Mouse (Mus musculus) heart, postnatal 0 days (tissue): ENCODE measurements at regions not wholly inside any gene's neighbourhood (a gene's known extent, or its start where the extent isn't known, plus 50 kb on each side); places are given as distances from the start of the nearest gene placed in this dataset.
"Not testable (repeated sequence)": the region's sequence is repeated elsewhere in the genome, so short reads cannot be mapped to it uniquely, and the experiment has no call there.

Source experiments
- ATAC-seq: fragments of 200-750 bp; cut with Nextera tagmentation; 2 replicates; pipeline ENCODE4 v1.8.0; 2017; ENCODE audit warnings: low read depth, moderate number of reproducible peaks, moderate library complexity; ENCODE audit not compliant: insufficient read depth
- DNase-seq: peaks from one replicate; pipeline ENCODE4 v3.0.0-alpha.2; 2016; ENCODE audit warnings: low spot score
- H3K27ac ChIP-seq: fragments of 300-500 bp; sonication (generic); 2 replicates; pipeline ENCODE4 v1.5.1; 2014; ENCODE audit warnings: low read depth, mild to moderate bottlenecking
- H3K27me3 ChIP-seq: fragments of 300-500 bp; sonication (generic); 2 replicates; pipeline ENCODE4 v1.6.1; 2014; ENCODE audit warnings: low read length, mixed read lengths; ENCODE audit not compliant: control insufficient read depth, insufficient read depth
- H3K36me3 ChIP-seq: fragments of 300-500 bp; sonication (generic); replicated peaks from 2 replicates; pipeline ENCODE4 v1.6.1; 2014; ENCODE audit warnings: low read length, mixed read lengths; ENCODE audit not compliant: control insufficient read depth, insufficient read depth
- H3K4me1 ChIP-seq: fragments of 300-500 bp; sonication (generic); 2 replicates; pipeline ENCODE4 v1.6.1; 2014; ENCODE audit warnings: antibody characterized with exemption; ENCODE audit not compliant: control insufficient read depth, insufficient read depth
- H3K4me2 ChIP-seq: fragments of 300-500 bp; sonication (generic); 2 replicates; pipeline ENCODE4 v1.6.1; 2014; ENCODE audit warnings: low read depth, mild to moderate bottlenecking, low read length, moderate library complexity
- H3K4me3 ChIP-seq: fragments of 300-500 bp; sonication (generic); 2 replicates; pipeline ENCODE4 v1.5.1; 2014; ENCODE audit warnings: low read depth, low read length
- H3K9ac ChIP-seq: fragments of 300-500 bp; sonication (generic); replicated peaks from 2 replicates; pipeline ENCODE4 v1.6.1; 2014; ENCODE audit warnings: low read depth, low read length, mixed read lengths
- H3K9me3 ChIP-seq: fragments of 300-500 bp; sonication (generic); replicated peaks from 2 replicates; pipeline ENCODE4 v1.6.1; 2016; ENCODE audit warnings: low read length; ENCODE audit not compliant: control insufficient read depth
- CTCF ChIP-seq: IDR thresholded peaks from 2 replicates; pipeline ENCODE4 v1.5.1; 2016; ENCODE audit warnings: antibody characterized with exemption, control low read depth, low read depth
- EP300 ChIP-seq: IDR thresholded peaks from 2 replicates; pipeline ENCODE4 v1.6.1; 2016; ENCODE audit warnings: antibody characterized with exemption, low read depth
- WGBS: fragments of 180-500 bp; shearing (Covaris S2); extraction: QIAGEN DNeasy Blood & Tissue Kit; methylation state at CpG from one replicate; pipeline ENCODE4 v1.1.7; 2014; 5-methylcytosine and 5-hydroxymethylcytosine counted together

DNA sequence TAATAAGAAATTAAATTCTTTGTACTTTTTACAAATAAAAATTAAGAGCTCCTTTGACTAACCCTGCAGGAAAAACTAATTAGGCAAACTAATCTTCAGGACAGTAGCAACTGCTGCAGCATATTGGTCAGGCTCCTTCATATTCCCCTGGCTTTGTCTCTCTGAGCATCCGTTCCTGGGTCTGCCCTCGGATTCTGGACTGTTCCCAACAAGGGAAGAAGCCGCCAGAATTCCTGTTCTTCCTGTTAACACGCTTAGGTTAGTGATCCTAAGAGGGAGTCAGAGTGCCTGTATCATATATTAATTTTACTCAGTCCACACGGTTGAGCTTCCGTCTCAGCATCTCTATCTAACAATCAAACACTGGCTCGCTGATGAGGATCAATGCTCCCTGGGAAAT, 120.3 kb upstream of the Prkcq start:
- no peak overlapping the region for H3K4me3 ChIP-seq
- H3K9me3 ChIP-seq, result no peaks in the 10 kb centered on the region
- H3K36me3 ChIP-seq, result no peaks in the 10 kb centered on the region
- no peak overlapping the region for H3K9ac ChIP-seq
- no peak for DNase-seq
- no peak overlapping the region for H3K27ac ChIP-seq
- no peaks in the 10 kb centered on the region for H3K4me1 ChIP-seq
- no peak overlapping the region for H3K4me2 ChIP-seq
- TF ChIP-seq CTCF, result no peak
- TF ChIP-seq EP300, result no peak
- WGBS, result 74% methylated on average over 7 of the region's 7 CpGs
- H3K27me3 ChIP-seq, result no peaks in the 10 kb centered on the region
- ATAC-seq, result no peak

DNA sequence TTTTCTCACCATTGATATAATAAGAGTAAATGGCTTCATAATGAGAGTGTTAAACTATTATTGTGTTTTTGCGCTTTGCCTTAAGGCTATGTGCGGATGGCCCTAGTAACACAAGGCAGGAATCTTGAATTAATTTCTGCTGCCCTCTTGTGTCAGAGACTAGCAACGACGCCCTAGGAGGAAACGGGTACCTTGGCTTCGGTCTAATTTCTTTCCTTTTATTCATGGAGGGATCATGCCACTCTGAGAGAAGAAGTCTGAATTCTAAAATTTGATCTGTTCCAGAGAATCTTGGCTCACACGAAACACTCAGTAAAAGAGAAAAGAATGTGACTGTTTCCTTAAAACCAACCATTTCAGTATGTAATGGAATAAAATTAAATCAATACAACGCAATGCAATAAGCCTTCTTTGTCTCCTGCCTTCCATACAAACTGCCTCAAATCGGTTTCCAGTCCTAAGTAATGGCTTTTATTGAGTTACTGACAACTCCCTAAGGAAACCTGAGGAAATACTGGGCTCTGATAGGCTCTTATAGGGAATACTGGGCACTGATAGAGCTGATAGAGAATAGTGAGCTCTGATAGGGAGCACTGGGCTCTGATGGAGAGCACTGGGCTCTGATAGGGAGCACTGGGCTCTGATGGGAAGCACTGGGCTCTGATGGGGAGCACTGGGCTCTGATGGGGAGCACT, 112.0 kb upstream of the Prkcq start:
- no peaks in the 10 kb centered on the region for H3K4me1 ChIP-seq
- H3K36me3 ChIP-seq, result no peaks in the 10 kb centered on the region
- TF ChIP-seq EP300 (no peak), CTCF (peak; percentile 68)
- no peaks in the 10 kb centered on the region for H3K9me3 ChIP-seq
- no peak overlapping the region for H3K27ac ChIP-seq
- H3K27me3 ChIP-seq, result no peaks in the 10 kb centered on the region
- no peak overlapping the region for H3K4me3 ChIP-seq
- no peak for ATAC-seq
- no peak overlapping the region for H3K9ac ChIP-seq
- WGBS, result 20% methylated on average over 9 of the region's 9 CpGs
- peak; percentile 32 for DNase-seq
- H3K4me2 ChIP-seq, result no peak overlapping the region

DNA sequence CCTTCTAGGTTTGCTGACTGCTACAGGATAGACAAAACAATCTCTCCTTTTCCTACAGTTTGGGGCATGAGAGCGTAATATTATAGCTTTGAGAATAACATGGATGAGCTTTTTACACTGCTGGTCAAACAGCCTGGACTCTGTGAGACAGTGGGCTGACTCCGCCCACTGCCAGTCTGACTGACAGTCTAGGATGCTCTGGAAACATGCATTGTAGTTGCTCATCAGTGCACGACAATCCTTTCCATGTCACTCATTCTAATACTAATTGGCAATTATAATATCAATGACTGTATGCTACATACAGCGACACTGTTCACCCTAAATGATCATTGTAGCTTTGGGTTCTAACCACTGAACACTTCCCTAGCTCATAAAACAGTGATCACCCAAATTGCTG, 104.5 kb upstream of the Prkcq start:
- Histone ChIP-seq H3K4me1 (no peaks in the 10 kb centered on the region), H3K9ac (no peak overlapping the region), H3K27ac (no peak overlapping the region), H3K27me3 (no peaks in the 10 kb centered on the region), H3K4me2 (no peak overlapping the region), H3K9me3 (no peaks in the 10 kb centered on the region), H3K4me3 (no peak overlapping the region), H3K36me3 (no peaks in the 10 kb centered on the region)
- TF ChIP-seq EP300, result no peak
- no peak for TF ChIP-seq CTCF
- ATAC-seq, result no peak
- 82% methylated on average over 4 of the region's 4 CpGs for WGBS
- DNase-seq, result no peak

DNA sequence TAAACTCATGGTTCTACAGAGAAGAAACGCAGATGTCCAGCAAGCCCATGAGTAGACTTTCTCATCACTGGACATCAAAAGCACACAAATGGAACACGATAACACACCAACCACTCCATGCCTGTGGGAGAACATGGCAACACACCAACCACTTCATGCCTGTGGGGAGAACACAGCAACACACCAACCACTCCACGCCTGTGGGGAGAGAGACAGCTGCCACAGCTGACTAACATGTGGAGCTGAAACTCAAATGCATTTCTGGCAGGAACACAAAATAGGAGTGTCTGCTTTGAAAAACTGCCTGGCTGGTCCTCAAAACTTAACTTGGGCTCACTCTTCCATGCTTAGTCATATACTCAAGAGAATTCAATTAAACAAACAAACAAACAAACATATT, 88.4 kb upstream of the Prkcq start:
- no peaks in the 10 kb centered on the region for H3K9me3 ChIP-seq

DNA sequence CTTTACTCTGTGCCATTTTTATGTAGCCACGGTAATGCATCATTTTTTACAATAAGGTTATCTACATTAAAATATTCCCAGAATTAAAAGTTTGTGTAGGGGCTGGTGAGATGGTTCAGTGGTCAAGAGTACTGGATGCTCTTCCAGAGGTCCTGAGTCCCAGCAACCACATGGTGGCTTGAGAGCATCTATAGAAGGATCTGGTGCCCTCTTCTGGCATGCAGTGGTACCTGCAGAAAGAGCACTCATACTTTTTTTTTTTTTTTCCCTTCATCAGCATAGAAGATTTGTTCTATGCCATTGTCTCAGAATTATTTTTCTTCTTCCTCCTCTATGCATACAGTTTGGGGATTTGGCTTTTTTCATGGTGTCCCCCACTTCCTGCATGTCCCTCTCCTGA, 84.9 kb upstream of the Prkcq start:
- Histone ChIP-seq H3K36me3 (no peaks in the 10 kb centered on the region), H3K4me2 (no peak overlapping the region), H3K9ac (no peak overlapping the region), H3K4me1 (no peaks in the 10 kb centered on the region), H3K4me3 (no peak overlapping the region), H3K9me3 (no peaks in the 10 kb centered on the region), H3K27me3 (no peaks in the 10 kb centered on the region), H3K27ac (no peak overlapping the region)
- no peak for ATAC-seq
- 30% methylated on average over 1 of the region's 1 CpGs for WGBS
- TF ChIP-seq CTCF, result peak; percentile 39
- no peak for TF ChIP-seq EP300
- DNase-seq, result no peak

More for the DNA sequence above, 88.4 kb upstream of the Prkcq start:
- TF ChIP-seq EP300, result no peak
- ATAC-seq (no peak), DNase-seq (no peak)
- 79% methylated on average over 3 of the region's 3 CpGs for whole genome bisulfite sequencing
- no peaks in the 10 kb centered on the region for H3K27me3 ChIP-seq
- H3K4me2 ChIP-seq, result no peak overlapping the region
- no peak overlapping the region for H3K4me3 ChIP-seq
- H3K27ac ChIP-seq, result no peak overlapping the region
- H3K9ac ChIP-seq, result no peak overlapping the region
- no peaks in the 10 kb centered on the region for H3K36me3 ChIP-seq
- no peaks in the 10 kb centered on the region for H3K4me1 ChIP-seq

DNA sequence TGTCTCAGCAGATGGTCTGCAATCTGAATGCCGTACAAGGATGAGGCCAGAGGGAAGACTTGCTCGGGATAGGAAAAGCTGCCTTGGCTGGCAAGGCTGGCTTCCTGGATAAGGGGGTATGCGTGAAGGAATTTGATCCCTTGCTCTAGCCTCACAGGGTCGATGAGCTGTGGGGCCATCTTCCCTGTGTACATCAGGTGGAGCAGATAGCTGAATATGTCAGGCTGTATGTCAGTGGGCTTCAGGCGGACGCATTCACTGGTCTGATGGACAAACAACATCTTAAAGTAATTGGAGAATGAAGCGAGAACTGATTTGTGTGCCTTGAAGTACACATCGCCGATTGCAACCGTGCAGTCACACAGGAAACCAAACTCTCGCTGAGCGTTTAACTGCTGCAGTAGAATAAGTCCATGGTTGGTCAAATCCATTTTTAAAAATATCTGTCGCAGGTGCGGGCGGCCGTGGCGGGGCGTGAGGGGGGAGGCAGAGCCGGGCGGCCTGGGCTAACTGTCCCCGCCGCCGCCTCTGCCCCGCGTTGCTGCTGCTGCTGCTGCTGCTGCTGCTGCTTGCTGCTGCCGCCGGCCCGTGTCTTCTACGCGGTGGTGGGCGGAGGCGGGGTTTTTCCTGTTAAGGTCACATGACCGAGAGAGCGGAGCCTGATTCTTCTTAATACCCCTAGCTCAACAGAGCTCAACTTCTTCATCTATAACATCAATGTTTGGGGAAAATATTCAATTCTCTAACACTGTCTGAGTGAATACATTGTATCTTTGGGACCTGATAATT, 71.9 kb upstream of the Prkcq start:
- 29% methylated on average over 32 of the region's 34 CpGs for WGBS
- H3K4me3 ChIP-seq, result peak overlapping the region; percentile 30
- not testable (repeated sequence) for H3K36me3 ChIP-seq, H3K27me3 ChIP-seq, H3K9ac ChIP-seq, H3K27ac ChIP-seq, DNase-seq, H3K4me1 ChIP-seq, H3K9me3 ChIP-seq
- ATAC-seq, result peak; percentile 24; the same call in 1 of the 2 replicates
- H3K4me2 ChIP-seq, result peak overlapping the region; percentile 59
